Mouse (Mus musculus): ENCODE data around the gene Acp6. TPM values are rescaled to one million over a fixed set of nuclear protein-coding genes. Genes with fewer than 3 reads are reported as not detected.

Acp6 gene
- total and polyA plus RNA-seq, 2 experiments from 2014 or later: 11.3 to 19.1 TPM

DNA sequence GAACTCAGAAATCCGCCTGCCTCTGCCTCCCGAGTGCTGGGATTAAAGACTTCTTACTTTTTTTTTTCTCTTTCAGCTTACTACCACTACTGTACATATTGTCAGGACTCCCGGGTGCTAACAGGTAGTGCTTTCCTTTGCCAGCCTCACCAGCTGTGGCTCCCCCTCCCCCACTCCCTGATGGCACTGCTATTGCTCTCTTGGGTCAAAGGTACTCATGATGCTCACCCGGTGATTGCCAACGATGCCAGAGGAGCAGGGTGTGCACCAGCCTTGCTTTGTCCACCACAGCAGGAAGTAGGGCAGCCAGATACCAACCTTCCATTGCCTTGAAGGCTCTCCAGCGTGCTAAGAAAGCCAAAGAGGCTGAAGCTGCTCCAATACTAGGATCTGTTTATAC is 2.1 kb upstream of the Acp6 start:
- H3K4me1 ChIP-seq (ENCODE audit: insufficient read depth): peaks cover 6% of the 10 kb centered on the region; the same call in 1 of the 2 replicates
- TF ChIP-seq CTCF (IDR thresholded peaks at IDR 0.05; ENCODE audit: low read depth): no peak
- no peak for ATAC-seq
- no peak overlapping the region for H3K4me3 ChIP-seq (ENCODE audit: low read depth, low read length)
- no peak overlapping the region for H3K9ac ChIP-seq
- 92% methylated on average over 6 of the region's 6 CpGs for WGBS
- no peaks in the 10 kb centered on the region for H3K36me3 ChIP-seq (ENCODE audit: insufficient read depth)
- H3K27me3 ChIP-seq (ENCODE audit: insufficient read depth, low read length): no peaks in the 10 kb centered on the region
- H3K9me3 ChIP-seq (ENCODE audit: low read length): no peaks in the 10 kb centered on the region
- DNase-seq: no peak
- no peak overlapping the region for H3K27ac ChIP-seq (ENCODE audit: low read depth, low read length)
- no peak overlapping the region for H3K4me2 ChIP-seq (ENCODE audit: low read depth)

DNA sequence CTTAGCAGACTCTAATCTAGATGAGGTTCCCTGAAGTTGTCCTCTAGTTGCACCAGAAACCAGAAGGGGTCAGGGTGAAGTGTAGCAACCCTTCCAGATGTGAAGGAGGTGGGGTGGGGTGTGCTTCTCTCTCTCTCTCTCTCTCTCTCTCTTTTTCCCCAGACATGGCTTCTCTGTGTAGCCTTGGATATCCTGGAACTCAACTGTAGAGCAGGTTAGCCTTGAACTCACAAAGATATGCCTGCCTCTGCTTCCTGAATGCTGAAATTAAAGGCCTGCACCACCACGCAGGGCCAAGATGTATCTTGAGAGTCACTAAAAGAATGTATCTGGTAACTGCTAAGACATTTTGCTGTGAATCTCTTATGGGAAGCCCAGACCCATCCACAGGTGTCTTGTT is 1.3 kb upstream of the Acp6 start:
- Histone ChIP-seq H3K9ac (no peak overlapping the region), H3K36me3 (ENCODE audit: insufficient read depth) (no peaks in the 10 kb centered on the region), H3K4me1 (ENCODE audit: insufficient read depth) (peaks cover 6% of the 10 kb centered on the region; the same call in 1 of the 2 replicates), H3K27me3 (ENCODE audit: insufficient read depth, low read length) (no peaks in the 10 kb centered on the region), H3K9me3 (ENCODE audit: low read length) (no peaks in the 10 kb centered on the region), H3K4me2 (ENCODE audit: low read depth) (no peak overlapping the region), H3K4me3 (ENCODE audit: low read depth, low read length) (no peak overlapping the region), H3K27ac (ENCODE audit: low read depth, low read length) (no peak overlapping the region)
- 76% methylated on average over 1 of the region's 1 CpGs for WGBS
- no peak for DNase-seq
- no peak for TF ChIP-seq CTCF (IDR thresholded peaks at IDR 0.05; ENCODE audit: low read depth)
- no peak for ATAC-seq

DNA sequence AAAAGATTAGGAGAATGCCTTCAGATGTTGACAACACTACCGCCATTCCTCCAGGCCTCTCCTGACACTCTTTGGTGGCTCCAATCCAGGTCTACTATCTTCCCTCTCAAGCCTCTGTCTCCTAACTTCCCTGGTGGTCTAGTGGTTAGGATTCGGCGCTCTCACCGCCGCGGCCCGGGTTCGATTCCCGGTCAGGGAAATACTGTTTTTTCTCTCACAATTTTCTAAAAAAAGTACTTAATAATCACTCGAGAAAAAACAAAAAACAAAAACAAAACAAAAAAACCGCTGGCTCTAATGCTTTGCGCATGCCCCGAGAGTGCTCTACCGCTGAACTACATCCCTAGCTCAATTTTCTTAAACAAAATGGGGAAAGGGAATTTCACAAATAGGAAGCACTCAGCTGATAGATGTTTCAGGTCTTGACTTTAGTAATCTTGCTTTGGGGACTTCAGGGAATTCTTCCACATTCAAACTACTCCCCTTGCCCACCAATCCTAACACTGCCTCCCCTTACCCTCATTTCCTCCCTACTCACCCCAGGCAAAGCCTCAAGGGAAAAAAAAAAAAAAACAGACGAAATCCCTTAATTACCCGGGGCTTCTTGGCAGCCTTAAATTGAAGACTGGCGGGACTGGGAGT is 498 bp upstream of the Acp6 start:
- no peak for TF ChIP-seq CTCF (IDR thresholded peaks at IDR 0.05; ENCODE audit: low read depth)
- Histone ChIP-seq H3K4me3 (ENCODE audit: low read depth, low read length) (peak overlapping the region; percentile 65), H3K36me3 (ENCODE audit: insufficient read depth) (no peaks in the 10 kb centered on the region), H3K4me2 (ENCODE audit: low read depth) (peak overlapping the region; percentile 86), H3K27ac (ENCODE audit: low read depth, low read length) (0 out of 2 replicates have a peak overlapping the region, but pooled peaks have one; percentile 35), H3K27me3 (ENCODE audit: insufficient read depth, low read length) (no peaks in the 10 kb centered on the region), H3K9ac (peak overlapping the region; percentile 50; the same call in 1 of the 2 replicates), H3K9me3 (ENCODE audit: low read length) (no peaks in the 10 kb centered on the region), H3K4me1 (ENCODE audit: insufficient read depth) (peaks cover 6% of the 10 kb centered on the region; the same call in 1 of the 2 replicates)
- ATAC-seq: peak; percentile 69
- under 1% methylated on average over 17 of the region's 17 CpGs for WGBS
- DNase-seq: peak; percentile 88

DNA sequence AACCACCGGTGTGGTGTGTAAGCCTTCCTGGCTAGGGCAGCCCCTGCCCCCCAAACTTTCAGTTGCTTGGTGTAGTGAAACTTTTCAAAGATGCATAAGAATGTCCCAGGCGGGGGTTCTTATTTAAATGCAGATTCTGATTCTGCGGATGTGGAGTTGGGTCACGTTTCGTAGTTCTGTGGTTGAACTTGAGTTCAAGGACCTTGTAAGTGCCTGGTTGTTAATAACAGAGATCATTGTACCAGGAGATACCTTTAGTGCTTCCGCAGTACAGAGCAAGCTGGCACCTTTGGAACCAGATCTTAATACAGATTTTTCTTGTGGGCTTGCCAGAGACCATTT is 903 bp downstream of the Acp6 start:
- Histone ChIP-seq H3K27me3 (ENCODE audit: insufficient read depth, low read length) (no peaks in the 10 kb centered on the region), H3K36me3 (ENCODE audit: insufficient read depth) (0 out of 2 replicates have a peak, but pooled peaks cover 5% of the 10 kb centered on the region), H3K27ac (ENCODE audit: low read depth, low read length) (no peak overlapping the region), H3K9me3 (ENCODE audit: low read length) (no peaks in the 10 kb centered on the region), H3K4me3 (ENCODE audit: low read depth, low read length) (peak overlapping the region; percentile 65), H3K9ac (peak overlapping the region; percentile 50), H3K4me2 (ENCODE audit: low read depth) (peak overlapping the region; percentile 86), H3K4me1 (ENCODE audit: insufficient read depth) (peaks cover 6% of the 10 kb centered on the region; the same call in 1 of the 2 replicates)
- DNase-seq (no peak), ATAC-seq (no peak)
- WGBS: 8% methylated on average over 6 of the region's 6 CpGs
- no peak for TF ChIP-seq CTCF (IDR thresholded peaks at IDR 0.05; ENCODE audit: low read depth)

DNA sequence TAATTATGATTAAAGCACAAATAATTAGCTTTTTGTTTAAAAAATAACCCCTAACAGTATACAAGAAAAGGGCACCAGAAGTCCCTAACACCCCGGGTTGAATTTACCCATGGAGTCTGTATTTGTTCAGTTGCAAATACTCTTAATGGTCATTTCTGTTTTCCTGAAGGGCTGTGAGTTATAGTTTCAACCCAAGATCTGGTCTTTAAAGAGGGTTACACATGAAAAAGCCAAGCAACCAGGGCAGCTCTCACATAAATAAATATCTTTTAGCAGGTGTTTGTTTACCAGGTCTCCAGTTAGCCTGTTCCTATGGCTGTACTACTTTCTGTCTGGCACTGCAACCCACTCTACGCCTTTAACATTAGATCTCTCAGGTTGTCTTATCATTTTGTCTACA is 1.4 kb downstream of the Acp6 start:
- Histone ChIP-seq H3K27me3 (ENCODE audit: insufficient read depth, low read length) (no peaks in the 10 kb centered on the region), H3K9ac (no peak overlapping the region), H3K4me1 (ENCODE audit: insufficient read depth) (peaks cover 6% of the 10 kb centered on the region; the same call in 1 of the 2 replicates), H3K27ac (ENCODE audit: low read depth, low read length) (no peak overlapping the region), H3K9me3 (ENCODE audit: low read length) (no peaks in the 10 kb centered on the region), H3K4me2 (ENCODE audit: low read depth) (peak overlapping the region; percentile 86), H3K36me3 (ENCODE audit: insufficient read depth) (0 out of 2 replicates have a peak, but pooled peaks cover 5% of the 10 kb centered on the region), H3K4me3 (ENCODE audit: low read depth, low read length) (no peak overlapping the region)
- ATAC-seq (no peak), DNase-seq (no peak)
- WGBS: 70% methylated on average over 2 of the region's 2 CpGs
- no peak for TF ChIP-seq CTCF (IDR thresholded peaks at IDR 0.05; ENCODE audit: low read depth)

DNA sequence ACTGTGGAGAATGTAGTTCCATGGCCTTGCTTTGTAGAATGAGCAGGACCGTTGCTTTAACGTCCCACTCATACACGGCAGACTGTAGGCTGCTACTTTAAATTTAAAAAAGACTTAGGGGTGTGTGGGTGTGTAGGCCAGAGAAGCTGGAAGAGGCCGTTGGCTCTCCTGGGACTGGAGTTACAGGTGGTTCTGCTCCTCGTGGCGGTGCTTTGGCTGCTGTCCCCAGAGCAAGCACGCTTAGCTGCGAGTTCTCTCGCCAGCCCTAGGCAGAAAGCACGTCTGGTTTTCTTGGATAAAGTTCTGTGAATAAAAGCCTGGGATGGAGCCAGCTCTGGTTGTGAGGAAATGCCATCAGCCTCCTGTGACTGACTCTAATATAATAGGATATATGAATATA is 2.3 kb downstream of the Acp6 start:
- peaks cover 6% of the 10 kb centered on the region; the same call in 1 of the 2 replicates for H3K4me1 ChIP-seq (ENCODE audit: insufficient read depth)
- no peaks in the 10 kb centered on the region for H3K9me3 ChIP-seq (ENCODE audit: low read length)
- no peaks in the 10 kb centered on the region for H3K27me3 ChIP-seq (ENCODE audit: insufficient read depth, low read length)
- H3K27ac ChIP-seq (ENCODE audit: low read depth, low read length): no peak overlapping the region
- DNase-seq (peak; percentile 65), ATAC-seq (no peak)
- no peak overlapping the region for H3K4me3 ChIP-seq (ENCODE audit: low read depth, low read length)
- 0 out of 2 replicates have a peak, but pooled peaks cover 5% of the 10 kb centered on the region for H3K36me3 ChIP-seq (ENCODE audit: insufficient read depth)
- no peak overlapping the region for H3K9ac ChIP-seq
- WGBS: 33% methylated on average over 10 of the region's 10 CpGs
- H3K4me2 ChIP-seq (ENCODE audit: low read depth): no peak overlapping the region
- no peak for TF ChIP-seq CTCF (IDR thresholded peaks at IDR 0.05; ENCODE audit: low read depth)

DNA sequence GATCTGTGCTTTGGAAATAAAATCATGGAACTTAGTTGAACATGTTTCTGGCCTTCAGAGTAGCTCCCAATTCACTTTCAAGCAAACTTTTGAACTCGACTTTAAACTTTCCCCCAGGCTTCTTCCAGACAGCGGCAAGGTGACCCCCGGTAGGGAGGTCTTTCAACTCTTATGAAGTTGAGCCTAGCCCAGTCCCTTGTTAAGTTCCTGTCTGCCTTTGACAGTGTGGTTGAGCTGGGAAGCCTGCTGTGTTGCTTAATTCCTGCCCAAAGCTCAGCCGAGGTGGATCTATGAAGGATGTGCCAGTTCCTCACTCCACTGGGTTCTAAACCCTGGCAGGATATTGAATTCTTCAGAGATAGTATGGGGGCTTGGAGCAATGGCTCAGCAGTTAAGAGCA is 3.2 kb downstream of the Acp6 start:
- ATAC-seq: no peak
- H3K9me3 ChIP-seq (ENCODE audit: low read length): no peaks in the 10 kb centered on the region
- no peak overlapping the region for H3K27ac ChIP-seq (ENCODE audit: low read depth, low read length)
- no peak for DNase-seq
- 60% methylated on average over 4 of the region's 4 CpGs for WGBS
- no peak overlapping the region for H3K4me2 ChIP-seq (ENCODE audit: low read depth)
- H3K36me3 ChIP-seq (ENCODE audit: insufficient read depth): peaks cover 5% of the 10 kb centered on the region; the same call in 1 of the 2 replicates
- H3K9ac ChIP-seq: no peak overlapping the region
- no peaks in the 10 kb centered on the region for H3K27me3 ChIP-seq (ENCODE audit: insufficient read depth, low read length)
- H3K4me3 ChIP-seq (ENCODE audit: low read depth, low read length): no peak overlapping the region
- H3K4me1 ChIP-seq (ENCODE audit: insufficient read depth): peaks cover 6% of the 10 kb centered on the region; the same call in 1 of the 2 replicates
- no peak for TF ChIP-seq CTCF (IDR thresholded peaks at IDR 0.05; ENCODE audit: low read depth)

Measured in forebrain, postnatal 0 days (tissue).